In genomic region chr2:57116366-57117200, GRCm38 (mm10) we compare ENCODE assay signal across 8 mouse cellular contexts. TPM values are rescaled to one million over a fixed set of nuclear protein-coding genes. Genes with fewer than 3 reads are reported as not detected.
A peak's percentile ranks its signal among the peaks of the same experiment; 100 is the strongest.
DNase-seq lines count a peak whose midpoint lies in the region; ATAC-seq and TF ChIP-seq lines count a peak whose summit lies in the region.

No protein-coding gene starts in this region.

- H3K9me3 ChIP-seq in forebrain, postnatal 0 days (ENCODE audit: low read length): no peaks in the 10 kb centered on the region

- peak overlapping the region; percentile 53 for H3K9ac ChIP-seq in forebrain, postnatal 0 days

- peak; percentile 14; the same call in 1 of the 2 replicates for ATAC-seq in forebrain, postnatal 0 days

- peak; percentile 88 for DNase-seq in Muller cell, postnatal 12 days (ENCODE audit: inconsistent ontology term)
- peak; percentile 84 to 88 for DNase-seq in cerebellum, adult 18-20 months
- DNase-seq in forebrain, postnatal 0 days: peak; percentile 52
- peak; percentile 90 for DNase-seq in heart, postnatal 4 days
- DNase-seq in layer of hippocampus, adult 8-10 months (ENCODE audit: low spot score in 2 of 2): peak; percentile 59 to 61
- peak; percentile 91 for DNase-seq in lung, postnatal 10 days
- DNase-seq in ovary, postnatal 14 days (ENCODE audit: low spot score): peak; percentile 45
- peak; percentile 51 for DNase-seq in urinary bladder, postnatal 10 days (ENCODE audit: low spot score)

- H3K27ac ChIP-seq in forebrain, postnatal 0 days (ENCODE audit: low read depth, low read length): peak overlapping the region; percentile 50; the same call in 1 of the 2 replicates

- peak overlapping the region; percentile 75 for H3K4me3 ChIP-seq in forebrain, postnatal 0 days (ENCODE audit: low read depth, low read length)

- peaks cover 13% of the 10 kb centered on the region; the same call in 1 of the 2 replicates for H3K4me1 ChIP-seq in forebrain, postnatal 0 days (ENCODE audit: insufficient read depth)

- H3K36me3 ChIP-seq in forebrain, postnatal 0 days (ENCODE audit: insufficient read depth): no peaks in the 10 kb centered on the region

- 1% methylated on average over 47 of the region's 47 CpGs for WGBS in forebrain, postnatal 0 days

- TF ChIP-seq CTCF in forebrain, postnatal 0 days (IDR thresholded peaks at IDR 0.05; ENCODE audit: low read depth): no peak; the same call in 1 of the 2 replicates

- H3K4me2 ChIP-seq in forebrain, postnatal 0 days (ENCODE audit: low read depth): peak overlapping the region; percentile 99

- H3K27me3 ChIP-seq in forebrain, postnatal 0 days (ENCODE audit: insufficient read depth, low read length): peaks cover 26% of the 10 kb centered on the region

RNA-seq across cellular contexts. Expression of gene Nr4a2, which starts 7.2 kb away (rescaled TPM):
- total RNA-seq in forebrain, postnatal 0 days (2014; rRNA removed): 26.4 and 30.6 TPM in 2 replicates
- 25.1 and 59.4 TPM in 2 replicates for polyA plus RNA-seq in forebrain, postnatal 0 days (2015; fragmentation: Nextera tagmentation; extraction: Ambion mirVana)
- total RNA-seq in heart, postnatal 4 days (2021): 1 to 10 TPM; 1.9 TPM
- 10 to 100 TPM; 42.0 to 77.6 (median 58.6) TPM for total RNA-seq in layer of hippocampus, adult 8-10 months (2022)

Comparison
In these comparisons a context has a peak if more than half of its experiments do, and no peak if none do; other contexts are left out.
1. Peak in every context shown above with its lines: DNase-seq, ATAC-seq, H3K4me3 ChIP-seq and H3K27ac ChIP-seq.